Mouse (Mus musculus) limb, embryonic 10.5 days (tissue): ENCODE results near the gene Ulk4. TPM values are rescaled to one million over a fixed set of nuclear protein-coding genes. Genes with fewer than 3 reads are reported as not detected.

Experiments used
- DNase-seq: peaks from one replicate; pipeline ENCODE4 v3.0.0-alpha.2; 2017; ENCODE audit warnings: low spot score
- H3K27ac ChIP-seq: fragments of 300-500 bp; sonication (generic); 2 replicates; pipeline ENCODE4 v1.5.1; 2016; ENCODE audit warnings: mild to moderate bottlenecking
- H3K27me3 ChIP-seq: fragments of 300-500 bp; sonication (generic); 2 replicates; pipeline ENCODE4 v1.6.1; 2016; ENCODE audit warnings: low read depth, mild to moderate bottlenecking; ENCODE audit not compliant: poor library complexity, severe bottlenecking
- H3K36me3 ChIP-seq: fragments of 300-500 bp; sonication (generic); 2 replicates; pipeline ENCODE4 v1.6.1; 2016; ENCODE audit warnings: mild to moderate bottlenecking, moderate library complexity
- H3K4me1 ChIP-seq: fragments of 300-500 bp; sonication (generic); 2 replicates; pipeline ENCODE4 v1.6.1; 2016
- H3K4me3 ChIP-seq: fragments of 300-500 bp; sonication (generic); 2 replicates; pipeline ENCODE4 v1.5.1; 2016; ENCODE audit warnings: mild to moderate bottlenecking, moderate library complexity
- H3K9me3 ChIP-seq: fragments of 300-500 bp; sonication (generic); replicated peaks from 2 replicates; pipeline ENCODE4 v1.6.1; 2016; ENCODE audit warnings: mild to moderate bottlenecking
- WGBS: fragments of 180-500 bp; shearing (Covaris S2); methylation state at CpG from one replicate; pipeline ENCODE4 v1.1.7; 2016; 5-methylcytosine and 5-hydroxymethylcytosine counted together
- polyA plus RNA-seq: library from polyadenylated mRNA; unstranded; fragments of >200 nt; fragmentation: Nextera tagmentation; extraction: Ambion mirVana; gene quantifications from 2 replicates; pipeline ENCODE4 v1.2.1, GENCODE M21; 2016

Ulk4 gene
- polyA plus RNA-seq, 1 experiment from 2014 or later: 140 TPM

DNA sequence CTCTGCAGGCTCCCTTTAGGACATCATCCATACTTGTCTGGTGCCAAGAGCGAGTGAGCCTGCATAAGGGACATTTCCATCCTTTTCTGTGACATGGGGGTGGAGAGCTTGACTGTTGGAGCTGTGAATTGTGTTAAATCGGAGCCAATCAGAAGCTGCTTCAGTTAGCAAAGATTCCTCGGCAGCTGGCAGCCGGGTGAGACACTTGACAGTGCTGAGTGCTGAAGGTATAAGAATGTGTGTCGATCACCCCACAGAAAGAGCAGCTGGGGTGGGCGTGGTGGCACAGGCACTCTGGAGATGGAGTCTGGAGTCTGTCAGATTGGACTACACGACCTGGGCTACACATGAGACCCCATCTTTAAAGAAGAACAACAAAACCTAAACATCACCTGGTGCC lies 33.5 kb upstream of the Ulk4 start:
- no peaks in the 10 kb centered on the region for H3K36me3 ChIP-seq
- no peak overlapping the region; the same call in 1 of the 2 replicates for H3K27ac ChIP-seq
- no peaks in the 10 kb centered on the region for H3K9me3 ChIP-seq
- no peaks in the 10 kb centered on the region for H3K27me3 ChIP-seq
- 80% methylated on average over 7 of the region's 7 CpGs for WGBS
- no peak overlapping the region for H3K4me3 ChIP-seq
- no peak for DNase-seq
- H3K4me1 ChIP-seq: peaks cover 46% of the 10 kb centered on the region

GRCm38 (mm10) chr9:121309287-121309686 lies 32.3 kb upstream of the Ulk4 start:
- no peak overlapping the region for H3K4me3 ChIP-seq
- H3K4me1 ChIP-seq: peaks cover 34% of the 10 kb centered on the region
- H3K27ac ChIP-seq: no peak overlapping the region
- no peaks in the 10 kb centered on the region for H3K36me3 ChIP-seq
- no peak for DNase-seq
- 61% methylated on average over 4 of the region's 4 CpGs for WGBS
- H3K9me3 ChIP-seq: no peaks in the 10 kb centered on the region
- no peaks in the 10 kb centered on the region for H3K27me3 ChIP-seq

GRCm38 (mm10) chr9:121305456-121305855 lies 28.5 kb upstream of the Ulk4 start:
- no peak overlapping the region for H3K4me3 ChIP-seq
- 91% methylated on average over 4 of the region's 4 CpGs for WGBS
- DNase-seq: no peak
- H3K36me3 ChIP-seq: no peaks in the 10 kb centered on the region
- peaks cover 25% of the 10 kb centered on the region for H3K4me1 ChIP-seq
- H3K9me3 ChIP-seq: no peaks in the 10 kb centered on the region
- H3K27ac ChIP-seq: no peak overlapping the region
- H3K27me3 ChIP-seq: no peaks in the 10 kb centered on the region

GRCm38 (mm10) chr9:121304520-121304919 lies 27.5 kb upstream of the Ulk4 start:
- Histone ChIP-seq H3K4me3 (no peak overlapping the region), H3K36me3 (no peaks in the 10 kb centered on the region), H3K27me3 (0 out of 2 replicates have a peak, but pooled peaks cover 4% of the 10 kb centered on the region), H3K27ac (no peak overlapping the region), H3K9me3 (no peaks in the 10 kb centered on the region), H3K4me1 (peaks cover 31% of the 10 kb centered on the region)
- no peak for DNase-seq
- WGBS: 91% methylated on average over 10 of the region's 10 CpGs

- Histone ChIP-seq H3K9me3 (no peaks in the 10 kb centered on the region), H3K27me3 (0 out of 2 replicates have a peak, but pooled peaks cover 7% of the 10 kb centered on the region), H3K36me3 (no peaks in the 10 kb centered on the region), H3K4me1 (peaks cover 34% of the 10 kb centered on the region), H3K4me3 (no peak overlapping the region), H3K27ac (no peak overlapping the region)
- no peak for DNase-seq
- 52% methylated on average over 9 of the region's 9 CpGs for WGBS
These were observed 26.8 kb upstream of the Ulk4 start for GRCm38 (mm10) chr9:121303748-121304147.

- Histone ChIP-seq H3K27ac (no peak overlapping the region), H3K9me3 (no peaks in the 10 kb centered on the region), H3K4me3 (no peak overlapping the region), H3K36me3 (no peaks in the 10 kb centered on the region), H3K4me1 (peaks cover 40% of the 10 kb centered on the region), H3K27me3 (0 out of 2 replicates have a peak, but pooled peaks cover 10% of the 10 kb centered on the region)
- DNase-seq: no peak
- WGBS: 82% methylated on average over 6 of the region's 6 CpGs
These were observed 26.1 kb upstream of the Ulk4 start for GRCm38 (mm10) chr9:121303086-121303485.

GRCm38 (mm10) chr9:121302543-121302942 lies 25.5 kb upstream of the Ulk4 start:
- Histone ChIP-seq H3K36me3 (no peaks in the 10 kb centered on the region), H3K9me3 (no peaks in the 10 kb centered on the region), H3K27ac (no peak overlapping the region), H3K4me1 (peaks cover 46% of the 10 kb centered on the region), H3K4me3 (no peak overlapping the region), H3K27me3 (0 out of 2 replicates have a peak, but pooled peaks cover 10% of the 10 kb centered on the region)
- WGBS: 86% methylated on average over 7 of the region's 8 CpGs
- DNase-seq: no peak

DNA sequence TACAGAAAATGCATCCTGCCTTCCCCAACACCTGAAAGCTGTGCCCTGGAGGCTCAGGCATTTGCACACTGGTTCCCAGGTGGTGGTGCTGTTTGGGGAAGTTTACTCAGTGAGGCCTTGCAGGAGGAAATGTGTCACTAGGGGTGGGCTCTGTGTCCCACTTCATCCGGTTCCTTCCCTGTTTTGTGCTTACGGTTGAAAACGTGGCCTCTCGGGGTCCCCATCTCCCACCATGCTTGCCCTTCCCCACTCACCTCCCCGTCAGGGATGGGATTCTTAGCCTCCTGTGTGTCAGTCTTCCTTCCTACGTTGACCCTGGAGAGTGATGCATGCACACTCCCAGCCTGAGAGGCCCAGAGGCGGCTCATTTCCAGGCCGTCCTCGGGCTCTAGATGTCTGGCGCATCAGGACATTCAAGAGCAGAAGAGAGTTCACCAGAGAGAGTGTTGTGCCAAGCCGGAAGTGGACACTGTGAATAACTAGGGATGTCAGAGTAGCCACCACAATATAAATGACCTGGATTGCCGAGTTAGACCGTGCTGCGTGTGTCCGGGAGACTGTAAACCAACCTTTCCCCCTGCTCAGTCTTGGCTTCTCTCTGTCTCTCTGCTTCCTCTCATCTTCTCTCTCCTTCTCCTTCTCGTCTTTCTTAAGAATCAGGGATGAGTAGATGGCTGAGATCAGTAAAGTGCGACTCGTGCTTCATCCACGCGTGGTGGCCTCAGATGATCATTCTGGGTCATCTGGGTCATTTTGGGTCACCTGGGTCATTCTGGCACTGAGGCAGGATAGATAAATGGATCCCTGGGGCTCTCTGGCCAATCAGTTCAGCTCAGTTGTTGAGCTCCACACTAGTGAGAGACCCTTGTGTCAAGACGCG lies 24.3 kb upstream of the Ulk4 start:
- peaks cover 53% of the 10 kb centered on the region for H3K4me1 ChIP-seq
- no peak for DNase-seq
- H3K9me3 ChIP-seq: no peaks in the 10 kb centered on the region
- H3K27me3 ChIP-seq: peaks cover 21% of the 10 kb centered on the region
- WGBS: 80% methylated on average over 22 of the region's 22 CpGs
- no peak overlapping the region for H3K27ac ChIP-seq
- no peaks in the 10 kb centered on the region for H3K36me3 ChIP-seq
- H3K4me3 ChIP-seq: no peak overlapping the region

GRCm38 (mm10) chr9:121299976-121300570 lies 23.1 kb upstream of the Ulk4 start:
- 0 out of 2 replicates have a peak overlapping the region, but pooled peaks have one; percentile 5 for H3K27ac ChIP-seq
- H3K9me3 ChIP-seq: no peaks in the 10 kb centered on the region
- H3K36me3 ChIP-seq: no peaks in the 10 kb centered on the region
- H3K4me1 ChIP-seq: peaks cover 53% of the 10 kb centered on the region
- WGBS: 68% methylated on average over 19 of the region's 19 CpGs
- peaks cover 33% of the 10 kb centered on the region for H3K27me3 ChIP-seq
- H3K4me3 ChIP-seq: no peak overlapping the region
- no peak for DNase-seq

DNA sequence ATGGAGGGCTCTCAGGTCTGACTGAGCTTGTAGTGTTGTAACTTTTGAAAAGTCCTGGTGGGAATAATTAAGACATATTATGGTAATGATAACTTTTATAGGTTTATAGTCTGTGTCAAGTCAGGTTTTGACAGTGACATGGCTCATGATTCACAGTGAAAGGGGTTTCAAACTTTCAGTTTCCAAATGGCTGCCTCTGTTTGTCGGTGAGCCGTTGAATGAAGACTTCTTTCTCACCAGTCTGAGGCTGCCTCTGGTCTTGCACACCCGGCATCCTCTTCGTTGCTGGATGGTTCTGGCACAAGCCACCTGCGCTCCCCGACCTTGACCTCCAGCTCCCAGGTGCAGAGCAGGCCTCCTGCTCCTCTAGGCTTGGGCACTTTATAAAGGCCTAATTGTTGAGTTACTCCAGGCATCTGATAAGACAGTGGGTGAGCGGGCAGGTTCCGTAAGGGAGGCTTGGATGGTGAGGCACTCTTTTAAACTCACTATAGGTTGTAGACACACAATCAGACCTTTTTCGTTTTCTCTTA lies 22.3 kb upstream of the Ulk4 start:
- DNase-seq: no peak
- Histone ChIP-seq H3K4me1 (peaks cover 53% of the 10 kb centered on the region), H3K27me3 (peaks cover 40% of the 10 kb centered on the region), H3K4me3 (peak overlapping the region; percentile 92; the same call in 1 of the 2 replicates), H3K9me3 (no peaks in the 10 kb centered on the region), H3K36me3 (no peaks in the 10 kb centered on the region), H3K27ac (no peak overlapping the region)
- 87% methylated on average over 9 of the region's 9 CpGs for WGBS

GRCm38 (mm10) chr9:121298411-121299091 lies 21.6 kb upstream of the Ulk4 start:
- Histone ChIP-seq H3K4me1 (peaks cover 50% of the 10 kb centered on the region), H3K36me3 (no peaks in the 10 kb centered on the region), H3K27ac (peak overlapping the region; percentile 92; the same call in 1 of the 2 replicates), H3K9me3 (no peaks in the 10 kb centered on the region), H3K27me3 (peaks cover 46% of the 10 kb centered on the region), H3K4me3 (peak overlapping the region; percentile 92)
- WGBS: 51% methylated on average over 15 of the region's 15 CpGs
- DNase-seq: no peak

DNA sequence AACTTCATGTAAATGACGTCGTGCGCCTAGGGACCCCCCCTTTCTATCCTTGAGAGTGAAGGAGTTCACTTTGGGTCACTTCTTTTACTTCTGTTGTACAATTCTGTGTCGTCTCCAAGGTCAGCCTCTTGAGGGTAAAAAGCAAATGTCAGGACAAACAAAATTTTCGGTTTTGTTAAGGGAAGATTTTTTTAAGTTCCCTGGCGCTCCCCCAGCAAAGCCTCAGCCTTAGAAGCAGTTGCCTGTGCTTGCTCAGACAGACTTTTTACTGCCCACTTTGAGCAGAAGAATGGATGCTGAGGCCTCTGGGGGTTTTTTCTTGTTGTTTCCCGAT lies 21.0 kb upstream of the Ulk4 start:
- 5% methylated on average over 7 of the region's 7 CpGs for WGBS

More for the DNA sequence above, 21.0 kb upstream of the Ulk4 start:
- peak overlapping the region; percentile 92 for H3K27ac ChIP-seq
- peaks cover 46% of the 10 kb centered on the region for H3K27me3 ChIP-seq
- no peaks in the 10 kb centered on the region for H3K36me3 ChIP-seq
- no peak for DNase-seq
- peaks cover 47% of the 10 kb centered on the region for H3K4me1 ChIP-seq
- H3K4me3 ChIP-seq: peak overlapping the region; percentile 92
- no peaks in the 10 kb centered on the region for H3K9me3 ChIP-seq
